Mouse (Mus musculus) liver, adult 2 months (tissue): ENCODE measurements around the gene Myo6. TPM values are rescaled to one million over a fixed set of nuclear protein-coding genes. Genes with fewer than 3 reads are reported as not detected.
A peak's percentile ranks its signal among the peaks of the same experiment; 100 is the strongest.

Source experiments
- DNase-seq: peaks from one replicate; pipeline ENCODE4 v3.0.0-alpha.2; 2011; ENCODE audit warnings: low read depth, low spot score; ENCODE audit errors: extremely low read depth
- H3K27ac ChIP-seq: fragments of 200-500 bp; replicated peaks from 2 replicates; pipeline ENCODE4 v1.5.1; 2012; ENCODE audit warnings: low read depth, mild to moderate bottlenecking, control low read depth, inconsistent platforms, low read length; ENCODE audit not compliant: insufficient read depth
- H3K27me3 ChIP-seq: fragments of 200-500 bp; 2 replicates; pipeline ENCODE4 v1.6.1; 2012; ENCODE audit warnings: mild to moderate bottlenecking, moderate library complexity, low read length, inconsistent platforms; ENCODE audit not compliant: control insufficient read depth, insufficient read depth
- H3K36me3 ChIP-seq: fragments of 200-500 bp; 2 replicates; pipeline ENCODE4 v1.6.1; 2012; ENCODE audit warnings: low read length, inconsistent platforms; ENCODE audit not compliant: control insufficient read depth, insufficient read depth
- H3K4me1 ChIP-seq: fragments of 200-500 bp; 2 replicates; pipeline ENCODE4 v1.6.1; 2011; ENCODE audit warnings: low read length; ENCODE audit not compliant: control insufficient read depth, insufficient read depth
- H3K4me3 ChIP-seq: fragments of 200-500 bp; 2 replicates; pipeline ENCODE4 v1.5.1; 2011; ENCODE audit warnings: low read depth, mild to moderate bottlenecking, control low read depth, low read length, moderate library complexity; ENCODE audit not compliant: insufficient read depth
- H3K79me2 ChIP-seq: fragments of 200-500 bp; 2 replicates; pipeline ENCODE4 v1.6.1; 2012; ENCODE audit warnings: inconsistent platforms, mild to moderate bottlenecking, low read length, moderate library complexity; ENCODE audit not compliant: control insufficient read depth, insufficient read depth
- H3K9ac ChIP-seq: fragments of 200-500 bp; 2 replicates; pipeline ENCODE4 v1.6.1; 2012; ENCODE audit warnings: low read depth, mild to moderate bottlenecking, control low read depth, inconsistent platforms, low read length
- CTCF ChIP-seq: fragments of 200-500 bp; IDR thresholded peaks from 2 replicates; pipeline ENCODE4 v1.5.1; 2011; ENCODE audit warnings: low read depth, low read length, control low read depth
- POLR2A ChIP-seq: fragments of 200-500 bp; IDR thresholded peaks from 2 replicates; pipeline ENCODE4 v1.6.1; 2011; ENCODE audit warnings: low read length, control low read depth; ENCODE audit not compliant: insufficient read depth; ENCODE audit errors: extremely low read depth
- WGBS: fragments of 180-500 bp; shearing (Covaris S2); methylation state at CpG from one replicate; pipeline ENCODE4 v1.1.7; 2018; 5-methylcytosine and 5-hydroxymethylcytosine counted together
- polyA plus RNA-seq: library from polyadenylated mRNA; depleted of rRNA; stranded (reverse); fragments of >200 nt; gene quantifications from 2 replicates; pipeline ENCODE4 v1.2.3, GENCODE M21; 2012
- total RNA-seq: library from RNA; depleted of rRNA; stranded (reverse); fragments of >200 nt; gene quantifications from 2 replicates; pipeline ENCODE4 v1.2.3, GENCODE M21; 2014

The Myo6 gene
- total and polyA plus RNA-seq, 2 experiments = 12.4 to 31.7 TPM

GRCm38 (mm10) chr9:80176696-80177478, 12.1 kb downstream of the Myo6 start:
- H3K4me3 ChIP-seq = no peak overlapping the region
- peaks cover 2% of the 10 kb centered on the region; the same call in 1 of the 2 replicates for H3K36me3 ChIP-seq
- H3K27me3 ChIP-seq = no peaks in the 10 kb centered on the region
- H3K9ac ChIP-seq = no peak overlapping the region
- peak; percentile 93 for DNase-seq
- peaks cover 29% of the 10 kb centered on the region for H3K4me1 ChIP-seq
- peaks cover 50% of the 10 kb centered on the region for H3K79me2 ChIP-seq
- H3K27ac ChIP-seq = peak overlapping the region; percentile 62
- TF ChIP-seq POLR2A (no peak), CTCF (no peak)
- WGBS = 33% methylated on average over 13 of the region's 13 CpGs

GRCm38 (mm10) chr9:80178670-80179069, 13.8 kb downstream of the Myo6 start:
- Histone ChIP-seq H3K27me3 (no peaks in the 10 kb centered on the region), H3K36me3 (peaks cover 2% of the 10 kb centered on the region; the same call in 1 of the 2 replicates), H3K27ac (no peak overlapping the region), H3K79me2 (peaks cover 51% of the 10 kb centered on the region), H3K9ac (no peak overlapping the region), H3K4me3 (no peak overlapping the region), H3K4me1 (peaks cover 25% of the 10 kb centered on the region)
- WGBS = 62% methylated on average over 2 of the region's 2 CpGs
- TF ChIP-seq POLR2A = no peak
- TF ChIP-seq CTCF = no peak
- no peak for DNase-seq

DNA sequence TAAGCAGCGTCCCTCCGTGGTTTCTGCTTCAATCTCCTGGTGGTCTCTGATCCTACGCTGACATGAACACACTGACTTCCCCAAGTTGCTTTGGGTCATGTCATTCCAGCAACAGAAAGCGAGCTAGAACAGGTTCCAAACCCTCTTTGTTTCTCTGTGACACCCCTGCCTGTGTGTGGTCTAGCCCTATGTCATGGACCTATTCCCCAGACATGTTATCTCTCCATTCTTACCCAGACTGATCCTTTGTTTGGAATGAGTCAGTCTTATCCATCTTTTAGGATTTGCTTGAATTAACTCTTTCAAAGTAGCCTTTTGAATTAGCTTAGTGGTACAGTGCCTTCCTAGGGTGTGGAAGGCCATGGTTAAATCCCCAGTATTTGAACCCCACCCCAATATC, 14.9 kb downstream of the Myo6 start:
- H3K27me3 ChIP-seq = no peaks in the 10 kb centered on the region
- TF ChIP-seq POLR2A (no peak), CTCF (no peak)
- no peak overlapping the region for H3K4me3 ChIP-seq
- DNase-seq = no peak
- no peak overlapping the region for H3K27ac ChIP-seq
- WGBS = 91% methylated on average over 4 of the region's 4 CpGs
- peaks cover 44% of the 10 kb centered on the region for H3K79me2 ChIP-seq
- peaks cover 25% of the 10 kb centered on the region for H3K4me1 ChIP-seq
- H3K9ac ChIP-seq = no peak overlapping the region
- H3K36me3 ChIP-seq = no peaks in the 10 kb centered on the region

DNA sequence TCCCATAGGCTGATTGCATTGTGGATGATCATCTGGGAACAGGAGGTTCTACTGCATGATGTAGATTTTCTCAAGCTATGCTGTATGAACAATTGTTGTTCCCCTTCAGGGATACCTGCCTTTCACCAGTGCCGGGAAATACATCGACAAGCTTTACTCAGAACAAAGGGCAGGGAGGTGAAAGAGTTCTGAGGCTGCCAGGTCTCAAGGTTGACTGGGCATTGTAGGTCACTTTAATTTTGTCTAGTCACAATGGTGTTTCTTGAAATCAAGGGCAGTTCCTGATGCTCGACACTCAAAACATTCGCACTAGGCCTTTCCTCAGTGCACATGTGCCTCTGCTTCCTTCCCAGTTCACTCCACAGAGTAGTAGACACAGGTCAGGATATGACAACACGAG, 15.9 kb downstream of the Myo6 start:
- Histone ChIP-seq H3K79me2 (peaks cover 42% of the 10 kb centered on the region), H3K36me3 (no peaks in the 10 kb centered on the region), H3K9ac (no peak overlapping the region), H3K27me3 (no peaks in the 10 kb centered on the region), H3K27ac (peak overlapping the region; percentile 64), H3K4me3 (no peak overlapping the region), H3K4me1 (peaks cover 23% of the 10 kb centered on the region)
- DNase-seq = peak; percentile 63
- WGBS = 21% methylated on average over 5 of the region's 5 CpGs
- TF ChIP-seq CTCF = no peak
- no peak for TF ChIP-seq POLR2A

DNA sequence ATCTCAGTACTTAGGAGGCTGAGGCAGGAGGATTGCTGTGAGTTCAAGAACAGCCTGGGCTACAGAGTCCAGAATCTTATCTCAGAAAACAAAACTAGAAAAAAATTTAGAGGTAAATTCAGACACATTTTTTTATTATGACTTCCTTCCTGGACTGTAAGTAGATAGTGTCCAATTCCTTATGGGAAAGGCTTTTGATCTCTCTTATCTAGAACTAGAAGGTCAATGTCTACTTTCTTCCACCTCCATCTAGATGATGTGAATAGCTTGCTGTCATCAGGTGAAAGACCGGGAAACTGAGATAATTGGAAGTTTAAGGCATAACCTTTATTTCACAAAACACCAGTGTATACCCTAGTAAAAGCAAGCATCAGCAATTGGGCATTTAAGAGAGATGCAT, 16.9 kb downstream of the Myo6 start:
- DNase-seq = no peak
- Histone ChIP-seq H3K9ac (no peak overlapping the region), H3K79me2 (peaks cover 43% of the 10 kb centered on the region), H3K36me3 (no peaks in the 10 kb centered on the region), H3K27ac (no peak overlapping the region), H3K4me1 (peaks cover 22% of the 10 kb centered on the region), H3K27me3 (no peaks in the 10 kb centered on the region), H3K4me3 (no peak overlapping the region)
- 80% methylated on average over 1 of the region's 1 CpGs for WGBS
- no peak for TF ChIP-seq CTCF
- TF ChIP-seq POLR2A = no peak

- DNase-seq = no peak
- H3K79me2 ChIP-seq = peaks cover 33% of the 10 kb centered on the region; the same call in 1 of the 2 replicates
- no peak overlapping the region for H3K4me3 ChIP-seq
- no peak for TF ChIP-seq POLR2A
- 85% methylated on average over 5 of the region's 5 CpGs for WGBS
- no peak overlapping the region for H3K27ac ChIP-seq
- no peak overlapping the region for H3K9ac ChIP-seq
- no peaks in the 10 kb centered on the region for H3K27me3 ChIP-seq
- H3K4me1 ChIP-seq = peaks cover 14% of the 10 kb centered on the region
- H3K36me3 ChIP-seq = no peaks in the 10 kb centered on the region
Measured at GRCm38 (mm10) chr9:80184138-80184537, 19.3 kb downstream of the Myo6 start.
